Mouse (Mus musculus): ENCODE measurements at regions not wholly inside any gene's neighbourhood (a gene's known extent, or its start where the extent isn't known, plus 50 kb on each side); places are given as distances from the start of the nearest gene placed in this dataset.

DNA sequence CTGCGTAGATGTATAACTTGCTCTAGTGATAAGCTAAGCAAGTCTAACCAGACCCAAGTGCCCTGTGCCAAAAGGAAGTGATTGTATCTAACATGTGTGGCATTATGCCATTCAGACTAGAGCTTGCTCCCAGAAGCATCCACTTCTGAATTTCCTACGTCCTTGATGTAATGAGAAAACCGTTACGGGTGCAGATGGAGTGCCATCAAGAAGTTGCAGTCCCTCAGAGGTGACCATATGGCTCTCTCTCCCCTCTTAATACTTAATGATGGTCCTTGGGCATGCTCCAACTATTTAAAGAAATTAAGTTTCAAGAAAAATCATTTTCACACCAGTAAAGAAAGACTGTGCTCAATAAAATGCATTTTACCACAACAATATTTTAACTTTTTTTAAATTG, 354.1 kb upstream of the Adamts16 start:
- TF ChIP-seq CTCF (IDR thresholded peaks at IDR 0.05 in 2 of 3, conservative IDR thresholded peaks at IDR 0.05 in 1 of 3; ENCODE audit: control insufficient read depth in 1 of 3, insufficient read depth in 1 of 3, low read depth in 2 of 3, low read length in 3 of 3, poor library complexity in 1 of 3, severe bottlenecking in 1 of 3): no peak
- TF ChIP-seq EP300 (IDR thresholded peaks at IDR 0.05; ENCODE audit: low read depth in 1 of 2, low read length in 2 of 2): no peak
- TF ChIP-seq POLR2A (IDR thresholded peaks at IDR 0.05; ENCODE audit: control insufficient read depth in 1 of 2, insufficient read depth in 1 of 2, low read depth in 1 of 2, low read length in 2 of 2, poor library complexity in 1 of 2): no peak
- no peak for TF ChIP-seq MYC (IDR thresholded peaks at IDR 0.05; ENCODE audit: low read depth, low read length)
- TF ChIP-seq MAX (IDR thresholded peaks at IDR 0.05; ENCODE audit: low read length): no peak
- no peak for TF ChIP-seq ELF1 (IDR thresholded peaks at IDR 0.05; ENCODE audit: low read depth, low read length)
- TF ChIP-seq GATA1 (IDR thresholded peaks at IDR 0.05; ENCODE audit: low read depth, low read length): no peak
- no peak for TF ChIP-seq TCF12 (IDR thresholded peaks at IDR 0.05; ENCODE audit: low read depth, low read length)
- no peak for TF ChIP-seq MAFK (IDR thresholded peaks at IDR 0.05; ENCODE audit: borderline replicate concordance, low read depth, low read length)
- TF ChIP-seq SMC3 (IDR thresholded peaks at IDR 0.05; ENCODE audit: low read depth, low read length): no peak
- no peak for TF ChIP-seq MAZ (IDR thresholded peaks at IDR 0.05; ENCODE audit: low read depth, low read length)
